Mouse (Mus musculus): ENCODE data around the gene Ptprn2. TPM values are rescaled to one million over a fixed set of nuclear protein-coding genes. Genes with fewer than 3 reads are reported as not detected.

Gene Ptprn2
- total and polyA plus RNA-seq, 3 experiments = 0.22 TPM; not detected in 2

DNA sequence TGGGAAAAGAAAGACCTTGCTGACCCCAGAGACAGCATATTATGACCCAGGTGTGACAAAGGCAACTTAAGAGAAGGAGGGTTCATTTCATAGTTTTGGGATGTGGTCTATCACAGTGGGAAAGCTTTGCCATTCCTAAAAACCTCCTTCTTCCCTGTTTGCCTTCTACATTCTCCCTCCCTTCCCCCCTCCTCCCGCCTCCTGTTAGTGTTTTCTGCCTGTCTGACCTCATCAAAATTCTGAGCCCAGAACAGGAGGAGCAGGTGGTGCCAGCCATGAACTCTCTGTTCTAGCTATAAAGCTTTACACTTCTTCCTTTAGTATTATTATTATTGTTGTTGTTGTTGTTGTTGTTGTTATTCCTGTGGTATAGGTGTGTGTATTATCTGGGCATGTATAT is 3.6 kb upstream of the Ptprn2 start:
- peaks cover 11% of the 10 kb centered on the region for H3K9me3 ChIP-seq (replicated peaks)
- H3K4me1 ChIP-seq (ENCODE audit: insufficient read depth, low read depth, low read length) = no peaks in the 10 kb centered on the region
- DNase-seq (ENCODE audit: low spot score) (no peak), ATAC-seq (ENCODE audit: extremely low read depth, insufficient number of reproducible peaks, low FRiP score, poor library complexity, severe bottlenecking) (no peak)
- no peak overlapping the region for H3K4me3 ChIP-seq (ENCODE audit: low read depth, low read length)
- H3K27me3 ChIP-seq (ENCODE audit: insufficient read depth, low read length) = peaks cover 6% of the 10 kb centered on the region
- TF ChIP-seq TAL1 (conservative IDR thresholded peaks at IDR 0.05; ENCODE audit: low read depth, low read length) = no peak
- TF ChIP-seq CTCF (IDR thresholded peaks at IDR 0.05; ENCODE audit: low read depth, low read length) = no peak
- TF ChIP-seq GATA2 (IDR thresholded peaks at IDR 0.05; ENCODE audit: borderline replicate concordance, low read depth, low read length) = no peak
- H3K36me3 ChIP-seq (replicated peaks) = no peaks in the 10 kb centered on the region

DNA sequence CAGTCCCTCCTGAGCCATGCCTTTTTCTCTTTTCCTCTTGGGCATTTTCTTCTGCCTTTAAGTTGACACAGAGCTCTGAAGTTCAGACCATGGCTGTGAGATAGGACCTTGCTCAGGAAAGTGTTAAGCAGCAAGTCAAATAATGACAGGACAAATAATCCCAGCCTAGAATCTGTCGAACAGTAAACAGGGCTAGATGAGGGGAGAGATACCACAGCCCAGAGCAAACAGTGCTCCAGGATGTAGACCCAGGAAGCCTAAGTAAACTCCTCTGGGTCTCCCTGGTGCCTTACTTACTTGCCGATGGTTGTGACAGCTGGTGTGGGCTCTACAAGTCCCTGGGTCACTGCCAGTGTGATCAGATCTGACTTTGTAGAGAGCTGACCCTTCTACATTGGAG is 1.9 kb upstream of the Ptprn2 start:
- no peaks in the 10 kb centered on the region for H3K36me3 ChIP-seq (replicated peaks)
- no peaks in the 10 kb centered on the region for H3K4me1 ChIP-seq (ENCODE audit: insufficient read depth, low read depth, low read length)
- TF ChIP-seq TAL1 (conservative IDR thresholded peaks at IDR 0.05; ENCODE audit: low read depth, low read length) (no peak), POLR2AphosphoS5 (IDR thresholded peaks at IDR 0.05; ENCODE audit: insufficient replicate concordance, low read depth, low read length) (no peak), GATA1 (IDR thresholded peaks at IDR 0.05; ENCODE audit: borderline replicate concordance, low read length) (no peak), CTCF (IDR thresholded peaks at IDR 0.05; ENCODE audit: low read depth, low read length) (no peak), GATA2 (IDR thresholded peaks at IDR 0.05; ENCODE audit: borderline replicate concordance, low read depth, low read length) (no peak)
- no peak overlapping the region for H3K4me3 ChIP-seq (ENCODE audit: low read depth, low read length)
- ATAC-seq (ENCODE audit: extremely low read depth, insufficient number of reproducible peaks, low FRiP score, poor library complexity, severe bottlenecking) = no peak
- no peak for DNase-seq (ENCODE audit: low spot score)
- peaks cover 11% of the 10 kb centered on the region for H3K9me3 ChIP-seq (replicated peaks)
- H3K27me3 ChIP-seq (ENCODE audit: insufficient read depth, low read length) = peaks cover 6% of the 10 kb centered on the region

DNA sequence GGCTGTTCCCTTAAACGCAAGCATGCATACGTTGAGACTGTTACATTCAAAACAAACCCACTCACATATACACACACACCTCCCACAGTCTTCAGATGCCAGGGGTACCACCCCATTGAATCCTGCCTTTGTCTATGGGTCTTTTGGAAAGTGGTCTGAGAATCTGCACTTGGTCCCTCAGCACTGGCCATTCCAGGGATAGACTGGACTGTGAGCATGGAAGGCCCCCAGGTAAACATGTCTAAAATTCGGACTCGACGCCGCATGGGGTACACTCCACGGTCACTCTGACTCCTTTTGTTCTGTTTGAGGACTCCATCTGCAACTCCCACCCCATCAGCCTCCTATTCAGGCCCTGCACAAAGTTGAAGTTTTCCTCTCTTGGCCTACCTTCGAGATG is 529 bp upstream of the Ptprn2 start:
- no peak for ATAC-seq (ENCODE audit: extremely low read depth, insufficient number of reproducible peaks, low FRiP score, poor library complexity, severe bottlenecking)

DNA sequence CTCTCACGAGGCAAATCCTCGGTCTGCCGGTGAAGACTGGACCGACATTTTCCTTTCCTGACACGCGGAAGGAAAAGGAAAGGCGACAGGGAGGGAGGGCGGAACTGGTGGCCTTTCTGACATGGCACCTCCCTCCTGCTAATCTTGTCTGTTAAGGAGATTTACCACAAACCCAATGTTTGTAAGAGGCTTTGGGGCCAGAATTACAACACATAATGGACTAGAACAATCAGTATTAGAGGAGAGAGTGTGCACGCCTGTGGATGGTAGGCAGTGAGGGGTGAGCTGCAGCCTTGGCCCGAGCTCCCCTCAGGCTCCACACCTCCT is 847 bp downstream of the Ptprn2 start:
- Histone ChIP-seq H3K4me1 (ENCODE audit: insufficient read depth, low read depth, low read length) (no peaks in the 10 kb centered on the region), H3K36me3 (replicated peaks) (no peaks in the 10 kb centered on the region), H3K4me3 (ENCODE audit: low read depth, low read length) (no peak overlapping the region), H3K27me3 (ENCODE audit: insufficient read depth, low read length) (peaks cover 3% of the 10 kb centered on the region; the same call in 1 of the 2 replicates), H3K9me3 (replicated peaks) (peaks cover 11% of the 10 kb centered on the region)
- DNase-seq (ENCODE audit: low spot score) (no peak), ATAC-seq (ENCODE audit: extremely low read depth, insufficient number of reproducible peaks, low FRiP score, poor library complexity, severe bottlenecking) (no peak)
- TF ChIP-seq POLR2AphosphoS5 (IDR thresholded peaks at IDR 0.05; ENCODE audit: insufficient replicate concordance, low read depth, low read length) = no peak
- TF ChIP-seq GATA1 (IDR thresholded peaks at IDR 0.05; ENCODE audit: borderline replicate concordance, low read length) = no peak
- TF ChIP-seq GATA2 (IDR thresholded peaks at IDR 0.05; ENCODE audit: borderline replicate concordance, low read depth, low read length) = no peak
- no peak for TF ChIP-seq CTCF (IDR thresholded peaks at IDR 0.05; ENCODE audit: low read depth, low read length)
- no peak for TF ChIP-seq TAL1 (conservative IDR thresholded peaks at IDR 0.05; ENCODE audit: low read depth, low read length)

More for the DNA sequence above, 529 bp upstream of the Ptprn2 start:
- Histone ChIP-seq H3K4me1 (ENCODE audit: insufficient read depth, low read depth, low read length) (no peaks in the 10 kb centered on the region), H3K4me3 (ENCODE audit: low read depth, low read length) (no peak overlapping the region), H3K36me3 (replicated peaks) (no peaks in the 10 kb centered on the region), H3K9me3 (replicated peaks) (peaks cover 11% of the 10 kb centered on the region), H3K27me3 (ENCODE audit: insufficient read depth, low read length) (peaks cover 6% of the 10 kb centered on the region)
- TF ChIP-seq GATA2 (IDR thresholded peaks at IDR 0.05; ENCODE audit: borderline replicate concordance, low read depth, low read length) = no peak
- no peak for TF ChIP-seq CTCF (IDR thresholded peaks at IDR 0.05; ENCODE audit: low read depth, low read length)
- no peak for TF ChIP-seq GATA1 (IDR thresholded peaks at IDR 0.05; ENCODE audit: borderline replicate concordance, low read length)
- TF ChIP-seq TAL1 (conservative IDR thresholded peaks at IDR 0.05; ENCODE audit: low read depth, low read length) = no peak
- TF ChIP-seq POLR2AphosphoS5 (IDR thresholded peaks at IDR 0.05; ENCODE audit: insufficient replicate concordance, low read depth, low read length) = no peak
- DNase-seq (ENCODE audit: low spot score) = no peak

DNA sequence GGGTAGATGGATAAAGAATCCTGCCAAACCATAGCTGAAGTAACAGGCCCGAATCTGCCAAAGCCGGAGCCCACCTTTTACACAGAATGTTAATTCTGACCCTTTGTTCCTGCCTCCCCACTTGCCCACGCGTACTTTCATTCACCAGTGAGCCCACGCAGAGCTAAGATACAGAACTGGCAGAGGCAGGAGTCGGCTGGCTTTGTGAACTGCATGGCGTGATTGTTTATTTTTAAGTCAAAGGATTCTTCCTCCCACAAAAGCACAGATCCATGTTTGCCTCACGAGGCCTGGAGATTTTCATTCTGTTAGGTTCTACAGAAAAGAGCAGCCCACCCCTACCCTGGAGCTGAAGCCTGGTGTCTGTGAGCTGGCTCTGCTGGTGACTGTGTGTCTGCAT is 3.3 kb downstream of the Ptprn2 start:
- TF ChIP-seq TAL1 (conservative IDR thresholded peaks at IDR 0.05; ENCODE audit: low read depth, low read length) = no peak
- TF ChIP-seq POLR2AphosphoS5 (IDR thresholded peaks at IDR 0.05; ENCODE audit: insufficient replicate concordance, low read depth, low read length) = no peak
- no peak for TF ChIP-seq GATA2 (IDR thresholded peaks at IDR 0.05; ENCODE audit: borderline replicate concordance, low read depth, low read length)
- TF ChIP-seq CTCF (IDR thresholded peaks at IDR 0.05; ENCODE audit: low read depth, low read length) = no peak
- no peak for TF ChIP-seq GATA1 (IDR thresholded peaks at IDR 0.05; ENCODE audit: borderline replicate concordance, low read length)
- Histone ChIP-seq H3K27me3 (ENCODE audit: insufficient read depth, low read length) (peaks cover 6% of the 10 kb centered on the region; the same call in 1 of the 2 replicates), H3K4me1 (ENCODE audit: insufficient read depth, low read depth, low read length) (no peaks in the 10 kb centered on the region), H3K4me3 (ENCODE audit: low read depth, low read length) (no peak overlapping the region), H3K36me3 (replicated peaks) (no peaks in the 10 kb centered on the region), H3K9me3 (replicated peaks) (peaks cover 11% of the 10 kb centered on the region)
- ATAC-seq (ENCODE audit: extremely low read depth, insufficient number of reproducible peaks, low FRiP score, poor library complexity, severe bottlenecking) = no peak
- no peak for DNase-seq (ENCODE audit: low spot score)

DNA sequence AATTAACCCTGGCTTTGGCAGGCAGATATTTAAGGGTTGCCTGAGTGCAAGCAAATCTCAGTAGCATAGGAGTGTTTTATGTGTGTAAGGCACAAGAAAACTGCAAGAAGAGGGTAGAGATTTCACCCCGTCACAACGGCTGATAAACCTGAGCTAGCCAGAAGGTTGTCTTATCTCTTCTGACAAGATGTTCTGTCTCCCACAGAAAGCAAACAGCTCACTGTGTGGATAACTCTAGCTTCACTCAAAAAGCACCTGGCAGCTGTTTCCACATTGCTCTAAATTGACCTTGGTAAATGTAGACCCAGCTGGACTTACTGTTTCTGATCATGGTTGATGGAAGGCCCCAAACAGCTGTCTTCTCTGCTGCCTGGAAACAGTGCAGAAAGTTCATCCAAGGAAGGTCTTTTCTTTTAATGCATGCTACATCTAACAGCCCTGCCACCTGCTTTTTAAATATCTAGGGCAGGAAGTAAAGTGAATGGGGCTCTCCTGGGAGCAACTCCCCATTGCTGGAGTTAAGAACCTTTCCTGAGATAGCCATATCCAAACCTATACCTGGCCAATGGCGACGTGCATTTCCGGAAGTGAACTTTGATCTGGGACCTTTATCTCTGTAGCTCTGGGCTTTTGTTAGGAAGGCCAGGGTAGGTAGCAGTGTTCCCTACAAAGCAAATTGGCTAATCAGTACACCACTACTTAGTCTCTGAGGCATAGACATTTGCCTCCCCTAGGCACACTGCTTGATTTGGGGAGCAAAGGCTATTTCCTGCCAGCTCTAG is 5.2 kb downstream of the Ptprn2 start:
- DNase-seq (ENCODE audit: low spot score) (no peak), ATAC-seq (ENCODE audit: extremely low read depth, insufficient number of reproducible peaks, low FRiP score, poor library complexity, severe bottlenecking) (no peak)
- H3K27me3 ChIP-seq (ENCODE audit: insufficient read depth, low read length) = peaks cover 6% of the 10 kb centered on the region; the same call in 1 of the 2 replicates
- no peaks in the 10 kb centered on the region for H3K36me3 ChIP-seq (replicated peaks)
- TF ChIP-seq TAL1 (conservative IDR thresholded peaks at IDR 0.05; ENCODE audit: low read depth, low read length) (no peak), POLR2AphosphoS5 (IDR thresholded peaks at IDR 0.05; ENCODE audit: insufficient replicate concordance, low read depth, low read length) (no peak), CTCF (IDR thresholded peaks at IDR 0.05; ENCODE audit: low read depth, low read length) (no peak), GATA1 (IDR thresholded peaks at IDR 0.05; ENCODE audit: borderline replicate concordance, low read length) (no peak), GATA2 (IDR thresholded peaks at IDR 0.05; ENCODE audit: borderline replicate concordance, low read depth, low read length) (no peak)
- peaks cover 5% of the 10 kb centered on the region for H3K9me3 ChIP-seq (replicated peaks)
- H3K4me1 ChIP-seq (ENCODE audit: insufficient read depth, low read depth, low read length) = no peaks in the 10 kb centered on the region
- no peak overlapping the region for H3K4me3 ChIP-seq (ENCODE audit: low read depth, low read length)
